Mouse (Mus musculus): ENCODE data around the gene Apoa4. TPM values are rescaled to one million over a fixed set of nuclear protein-coding genes. Genes with fewer than 3 reads are reported as not detected.

The Apoa4 gene
- polyA plus RNA-seq, 1 experiment from 2014 or later = 1,729 TPM

DNA sequence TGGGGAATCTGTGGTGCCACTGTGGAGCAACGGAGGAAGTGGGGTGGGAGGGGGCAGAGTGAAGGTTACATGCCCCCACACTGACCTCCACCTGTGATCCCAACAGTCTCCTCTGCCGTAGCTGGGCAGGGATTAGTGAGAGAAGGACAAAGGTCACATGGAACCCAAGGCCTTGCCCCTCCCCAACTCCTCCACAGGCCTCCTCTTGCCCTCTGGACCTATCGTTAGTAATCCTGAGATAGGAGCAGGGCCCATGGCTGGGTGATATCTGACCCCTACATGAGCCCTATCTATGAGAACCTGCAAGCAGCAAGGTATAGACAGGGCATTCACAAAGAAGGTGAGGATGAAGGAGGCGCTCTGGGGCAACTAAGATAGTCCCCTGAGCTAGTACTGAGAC is 4.8 kb upstream of the Apoa4 start:
- Histone ChIP-seq H3K9ac (ENCODE audit: low read depth, low read length) (peak overlapping the region; percentile 62), H3K4me1 (ENCODE audit: control insufficient read depth, insufficient read depth, low read length) (peaks cover 17% of the 10 kb centered on the region), H3K4me3 (ENCODE audit: low read length) (peak overlapping the region; percentile 30), H3K9me3 (ENCODE audit: control insufficient read depth, low read length) (no peaks in the 10 kb centered on the region), H3K27ac (ENCODE audit: low read length) (peak overlapping the region; percentile 92), H3K27me3 (replicated peaks; ENCODE audit: control insufficient read depth, insufficient read depth, low read length) (no peaks in the 10 kb centered on the region), H3K36me3 (ENCODE audit: control insufficient read depth, insufficient read depth, low read length) (no peaks in the 10 kb centered on the region), H3K4me2 (ENCODE audit: low read depth, low read length) (peak overlapping the region; percentile 44)
- peak; percentile 75 for ATAC-seq
- WGBS = 43% methylated on average over 4 of the region's 4 CpGs

DNA sequence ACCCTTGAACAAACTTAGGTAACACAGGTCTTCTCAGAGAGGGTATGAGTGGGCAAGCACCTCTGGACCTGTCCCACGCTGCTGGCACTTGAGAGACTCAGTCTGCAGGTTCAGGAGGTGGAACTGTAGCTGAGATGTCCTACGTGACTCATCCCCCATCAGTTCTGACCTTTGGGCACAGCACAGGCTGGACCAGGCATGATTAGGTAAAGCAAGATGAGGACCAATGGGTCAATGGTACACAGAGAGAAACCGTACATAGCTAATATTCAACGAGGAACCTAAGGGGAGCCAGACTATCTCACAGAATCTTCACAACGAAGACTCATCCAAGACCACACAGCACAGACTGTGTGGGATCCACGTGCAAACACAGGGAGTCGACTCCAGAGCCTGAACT is 1.6 kb upstream of the Apoa4 start:
- no peaks in the 10 kb centered on the region for H3K36me3 ChIP-seq (ENCODE audit: control insufficient read depth, insufficient read depth, low read length)
- no peaks in the 10 kb centered on the region for H3K9me3 ChIP-seq (ENCODE audit: control insufficient read depth, low read length)
- no peak for ATAC-seq
- H3K4me1 ChIP-seq (ENCODE audit: control insufficient read depth, insufficient read depth, low read length) = peaks cover 32% of the 10 kb centered on the region
- 89% methylated on average over 7 of the region's 7 CpGs for WGBS
- H3K27me3 ChIP-seq (replicated peaks; ENCODE audit: control insufficient read depth, insufficient read depth, low read length) = no peaks in the 10 kb centered on the region
- H3K4me3 ChIP-seq (ENCODE audit: low read length) = no peak overlapping the region
- H3K27ac ChIP-seq (ENCODE audit: low read length) = peak overlapping the region; percentile 43
- H3K4me2 ChIP-seq (ENCODE audit: low read depth, low read length) = no peak overlapping the region
- no peak overlapping the region for H3K9ac ChIP-seq (ENCODE audit: low read depth, low read length)

DNA sequence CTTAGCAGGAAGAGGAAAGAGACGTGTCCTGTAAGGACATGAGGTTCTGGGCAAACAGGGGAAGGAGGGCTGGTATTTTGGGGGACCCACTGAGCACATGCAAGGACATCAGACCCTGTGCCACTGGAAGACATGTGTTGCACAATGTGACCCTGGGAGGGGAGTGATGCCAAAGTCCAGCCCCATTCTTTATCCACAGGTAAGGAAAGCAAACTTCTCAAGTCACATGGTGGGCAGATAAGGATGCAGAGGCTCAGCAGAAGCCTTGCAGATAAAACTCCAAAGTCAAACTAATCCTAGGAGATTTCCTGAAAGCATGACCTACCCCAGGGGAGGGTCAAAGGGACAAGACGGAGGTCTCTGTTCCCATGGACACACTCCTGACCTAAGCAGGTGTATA is 1.3 kb downstream of the Apoa4 start:
- H3K4me3 ChIP-seq (ENCODE audit: low read length) = peak overlapping the region; percentile 38
- H3K4me1 ChIP-seq (ENCODE audit: control insufficient read depth, insufficient read depth, low read length) = peaks cover 27% of the 10 kb centered on the region
- H3K9me3 ChIP-seq (ENCODE audit: control insufficient read depth, low read length) = no peaks in the 10 kb centered on the region
- WGBS = 48% methylated on average over 2 of the region's 2 CpGs
- H3K27me3 ChIP-seq (replicated peaks; ENCODE audit: control insufficient read depth, insufficient read depth, low read length) = no peaks in the 10 kb centered on the region
- ATAC-seq = peak; percentile 55
- H3K4me2 ChIP-seq (ENCODE audit: low read depth, low read length) = peak overlapping the region; percentile 37; the same call in 1 of the 2 replicates
- H3K36me3 ChIP-seq (ENCODE audit: control insufficient read depth, insufficient read depth, low read length) = no peaks in the 10 kb centered on the region
- peak overlapping the region; percentile 62 for H3K9ac ChIP-seq (ENCODE audit: low read depth, low read length)
- H3K27ac ChIP-seq (ENCODE audit: low read length) = peak overlapping the region; percentile 82

DNA sequence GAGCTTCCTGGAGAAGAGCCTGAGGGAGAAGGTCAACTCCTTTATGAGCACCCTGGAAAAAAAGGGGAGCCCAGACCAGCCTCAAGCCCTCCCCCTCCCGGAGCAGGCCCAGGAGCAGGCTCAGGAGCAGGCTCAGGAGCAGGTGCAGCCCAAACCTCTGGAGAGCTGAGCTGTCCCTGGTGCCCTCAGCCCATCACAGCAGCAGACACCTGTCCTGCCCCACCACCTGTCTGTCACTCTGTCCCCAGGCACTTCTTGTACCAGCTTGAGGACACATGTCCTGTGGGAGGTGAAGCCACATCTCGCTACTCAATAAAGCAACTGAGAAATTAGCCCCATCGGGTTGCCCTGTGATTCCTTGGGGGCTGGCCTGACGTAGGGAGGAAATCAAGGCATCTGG is 2.6 kb downstream of the Apoa4 start:
- ATAC-seq = no peak
- peak overlapping the region; percentile 62 for H3K9ac ChIP-seq (ENCODE audit: low read depth, low read length)
- H3K4me2 ChIP-seq (ENCODE audit: low read depth, low read length) = peak overlapping the region; percentile 37
- no peaks in the 10 kb centered on the region for H3K36me3 ChIP-seq (ENCODE audit: control insufficient read depth, insufficient read depth, low read length)
- H3K9me3 ChIP-seq (ENCODE audit: control insufficient read depth, low read length) = no peaks in the 10 kb centered on the region
- peak overlapping the region; percentile 38 for H3K4me3 ChIP-seq (ENCODE audit: low read length)
- peaks cover 25% of the 10 kb centered on the region for H3K4me1 ChIP-seq (ENCODE audit: control insufficient read depth, insufficient read depth, low read length)
- no peaks in the 10 kb centered on the region for H3K27me3 ChIP-seq (replicated peaks; ENCODE audit: control insufficient read depth, insufficient read depth, low read length)
- H3K27ac ChIP-seq (ENCODE audit: low read length) = peak overlapping the region; percentile 82
- 61% methylated on average over 4 of the region's 4 CpGs for WGBS

DNA sequence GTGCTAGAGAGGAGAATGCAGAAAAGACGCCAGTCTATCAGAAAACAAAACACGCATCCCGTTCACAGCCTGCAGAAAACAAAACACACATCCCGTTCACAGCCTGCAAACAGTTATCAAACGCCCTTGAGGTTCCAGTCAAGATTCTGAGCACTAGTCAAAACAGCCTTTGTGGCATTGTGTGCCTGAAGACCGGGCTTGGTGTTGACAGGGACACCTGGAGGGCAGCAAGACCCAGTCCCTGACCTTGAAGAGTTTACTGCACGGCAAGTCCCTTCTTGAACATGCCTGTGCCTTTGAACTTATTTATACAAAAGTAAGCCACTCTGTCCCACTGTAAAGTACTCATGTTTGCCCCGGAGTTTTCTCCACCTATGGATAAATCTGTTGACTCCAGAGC is 3.1 kb downstream of the Apoa4 start:
- Histone ChIP-seq H3K4me2 (ENCODE audit: low read depth, low read length) (peak overlapping the region; percentile 37; the same call in 1 of the 2 replicates), H3K27me3 (replicated peaks; ENCODE audit: control insufficient read depth, insufficient read depth, low read length) (no peaks in the 10 kb centered on the region), H3K27ac (ENCODE audit: low read length) (peak overlapping the region; percentile 0; the same call in 1 of the 2 replicates), H3K9ac (ENCODE audit: low read depth, low read length) (peak overlapping the region; percentile 62), H3K36me3 (ENCODE audit: control insufficient read depth, insufficient read depth, low read length) (no peaks in the 10 kb centered on the region), H3K4me3 (ENCODE audit: low read length) (peak overlapping the region; percentile 38; the same call in 1 of the 2 replicates), H3K9me3 (ENCODE audit: control insufficient read depth, low read length) (no peaks in the 10 kb centered on the region), H3K4me1 (ENCODE audit: control insufficient read depth, insufficient read depth, low read length) (peaks cover 22% of the 10 kb centered on the region)
- 49% methylated on average over 8 of the region's 8 CpGs for WGBS
- ATAC-seq = no peak

DNA sequence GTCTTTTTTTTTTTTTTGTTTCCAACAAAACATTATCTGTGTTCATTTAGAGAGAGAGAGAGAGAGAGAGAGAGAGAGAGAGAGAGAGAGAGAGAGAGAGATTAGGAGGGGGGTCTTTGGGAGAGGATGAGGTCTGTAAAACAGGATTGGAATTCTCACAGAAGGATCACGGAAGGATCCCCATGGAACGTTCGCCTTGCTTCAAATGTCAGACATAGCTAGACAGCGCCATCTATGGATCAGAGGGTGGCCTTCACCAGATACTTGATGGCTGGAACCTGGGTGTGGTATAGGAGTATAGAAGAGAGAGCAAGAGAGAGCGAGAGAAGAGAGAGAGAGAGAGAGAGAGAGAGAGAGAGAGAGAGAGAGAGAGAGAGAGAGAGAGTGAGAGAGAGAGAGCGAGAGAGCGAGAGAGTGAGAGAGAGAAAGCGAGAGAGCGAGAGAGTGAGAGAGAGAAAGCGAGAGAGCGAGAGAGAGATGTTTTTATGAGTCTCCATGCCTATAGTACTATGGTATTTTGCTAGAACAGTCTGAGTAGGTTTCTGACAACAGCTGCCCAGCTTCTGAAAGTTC is 6.3 kb downstream of the Apoa4 start:
- H3K36me3 ChIP-seq (ENCODE audit: control insufficient read depth, insufficient read depth, low read length) = no peaks in the 10 kb centered on the region
- H3K9ac ChIP-seq (ENCODE audit: low read depth, low read length) = no peak overlapping the region
- no peak overlapping the region for H3K4me3 ChIP-seq (ENCODE audit: low read length)
- no peaks in the 10 kb centered on the region for H3K9me3 ChIP-seq (ENCODE audit: control insufficient read depth, low read length)
- peaks cover 17% of the 10 kb centered on the region; the same call in 1 of the 2 replicates for H3K4me1 ChIP-seq (ENCODE audit: control insufficient read depth, insufficient read depth, low read length)
- no peak overlapping the region for H3K27ac ChIP-seq (ENCODE audit: low read length)
- no peaks in the 10 kb centered on the region for H3K27me3 ChIP-seq (replicated peaks; ENCODE audit: control insufficient read depth, insufficient read depth, low read length)
- peak overlapping the region; percentile 37 for H3K4me2 ChIP-seq (ENCODE audit: low read depth, low read length)
- ATAC-seq = no peak
- WGBS = 24% methylated on average over 11 of the region's 11 CpGs

DNA sequence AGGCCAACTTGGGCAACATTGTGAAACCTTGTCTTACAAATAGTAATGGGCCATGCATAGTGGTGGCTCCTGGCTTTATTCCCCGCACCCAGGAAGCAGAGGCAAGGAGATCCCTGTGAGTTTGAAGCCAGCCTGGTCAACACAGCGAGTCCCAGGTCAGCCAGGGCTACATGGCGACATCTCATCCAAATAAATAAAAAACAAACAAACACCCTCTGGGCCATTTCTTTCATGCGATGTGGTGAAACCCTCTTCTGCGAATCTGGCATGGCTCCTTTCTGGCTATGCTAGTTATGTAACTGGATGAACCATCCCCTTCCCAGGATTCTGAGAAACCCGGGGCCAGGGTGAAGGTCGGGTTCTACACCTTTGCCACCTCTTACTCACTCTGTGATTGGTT is 15.7 kb downstream of the Apoa4 start:
- no peak overlapping the region for H3K9ac ChIP-seq (ENCODE audit: low read depth, low read length)
- no peaks in the 10 kb centered on the region for H3K27me3 ChIP-seq (replicated peaks; ENCODE audit: control insufficient read depth, insufficient read depth, low read length)
- H3K4me3 ChIP-seq (ENCODE audit: low read length) = no peak overlapping the region
- H3K4me1 ChIP-seq (ENCODE audit: control insufficient read depth, insufficient read depth, low read length) = no peaks in the 10 kb centered on the region; the same call in 1 of the 2 replicates
- 86% methylated on average over 7 of the region's 7 CpGs for WGBS
- no peak overlapping the region for H3K4me2 ChIP-seq (ENCODE audit: low read depth, low read length)
- no peak overlapping the region for H3K27ac ChIP-seq (ENCODE audit: low read length)
- no peaks in the 10 kb centered on the region for H3K9me3 ChIP-seq (ENCODE audit: control insufficient read depth, low read length)
- no peak for ATAC-seq
- H3K36me3 ChIP-seq (ENCODE audit: control insufficient read depth, insufficient read depth, low read length) = no peaks in the 10 kb centered on the region

DNA sequence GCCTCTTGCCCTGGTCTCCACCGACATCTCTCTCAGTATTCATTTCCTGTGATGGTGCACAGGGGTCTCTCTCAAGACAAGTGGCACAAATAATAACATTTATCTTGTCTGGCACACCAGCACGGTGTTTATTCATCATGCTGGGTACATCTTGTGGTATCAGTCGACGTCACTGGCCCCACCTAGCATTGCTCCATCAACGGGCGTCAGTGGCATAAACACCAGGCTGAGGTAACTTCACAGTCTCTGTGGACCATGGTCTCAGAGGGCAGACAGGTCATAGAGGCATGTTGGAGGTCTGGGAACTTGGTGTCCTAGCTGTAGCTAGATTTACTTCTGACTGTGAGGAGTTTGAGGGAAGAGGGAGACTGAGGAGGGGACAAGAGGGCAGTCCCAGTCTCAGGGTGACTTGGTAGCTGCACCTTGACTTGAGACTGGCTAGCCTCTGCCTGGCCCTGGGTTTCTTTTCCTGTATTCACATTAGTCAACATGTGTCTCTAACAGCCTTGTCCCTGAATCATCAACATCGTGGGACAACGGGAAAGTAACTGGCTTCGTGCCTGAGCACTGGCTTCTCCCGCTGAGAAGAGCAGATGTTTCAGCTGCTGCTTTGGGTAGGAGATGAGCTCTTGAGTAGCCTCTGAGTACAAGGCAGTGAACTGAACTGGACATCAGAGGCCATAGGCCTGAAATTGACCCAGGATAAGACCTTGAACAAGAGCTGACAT is 16.3 kb downstream of the Apoa4 start:
- Histone ChIP-seq H3K27me3 (replicated peaks; ENCODE audit: control insufficient read depth, insufficient read depth, low read length) (no peaks in the 10 kb centered on the region), H3K4me1 (ENCODE audit: control insufficient read depth, insufficient read depth, low read length) (no peaks in the 10 kb centered on the region; the same call in 1 of the 2 replicates), H3K9ac (ENCODE audit: low read depth, low read length) (no peak overlapping the region), H3K9me3 (ENCODE audit: control insufficient read depth, low read length) (no peaks in the 10 kb centered on the region), H3K4me3 (ENCODE audit: low read length) (no peak overlapping the region), H3K27ac (ENCODE audit: low read length) (no peak overlapping the region), H3K4me2 (ENCODE audit: low read depth, low read length) (no peak overlapping the region), H3K36me3 (ENCODE audit: control insufficient read depth, insufficient read depth, low read length) (no peaks in the 10 kb centered on the region)
- ATAC-seq = no peak
- 74% methylated on average over 10 of the region's 10 CpGs for WGBS

DNA sequence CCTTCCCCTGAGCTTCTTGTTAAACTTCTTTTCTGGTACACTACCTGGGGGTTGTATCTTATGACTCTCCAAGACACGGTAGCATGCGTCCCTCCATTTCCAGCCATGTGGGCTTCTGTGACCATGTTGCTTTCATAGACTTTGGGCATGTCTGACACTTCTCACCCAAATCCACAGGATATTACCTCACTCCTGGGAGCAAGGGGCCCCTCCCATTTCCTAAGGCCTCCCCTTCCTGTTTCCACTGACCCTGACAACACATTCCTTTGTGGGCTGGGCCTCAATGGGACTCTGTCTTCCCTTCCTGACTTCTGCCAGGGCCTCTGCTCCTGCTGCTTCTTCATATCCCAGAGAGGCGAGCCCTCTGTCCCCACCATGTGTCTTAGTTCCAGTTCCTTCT is 17.1 kb downstream of the Apoa4 start:
- Histone ChIP-seq H3K9ac (ENCODE audit: low read depth, low read length) (0 out of 2 replicates have a peak overlapping the region, but pooled peaks have one; percentile 19), H3K27me3 (replicated peaks; ENCODE audit: control insufficient read depth, insufficient read depth, low read length) (no peaks in the 10 kb centered on the region), H3K36me3 (ENCODE audit: control insufficient read depth, insufficient read depth, low read length) (no peaks in the 10 kb centered on the region), H3K27ac (ENCODE audit: low read length) (no peak overlapping the region), H3K4me1 (ENCODE audit: control insufficient read depth, insufficient read depth, low read length) (no peaks in the 10 kb centered on the region; the same call in 1 of the 2 replicates), H3K4me2 (ENCODE audit: low read depth, low read length) (no peak overlapping the region), H3K9me3 (ENCODE audit: control insufficient read depth, low read length) (no peaks in the 10 kb centered on the region), H3K4me3 (ENCODE audit: low read length) (no peak overlapping the region)
- WGBS = 90% methylated on average over 3 of the region's 3 CpGs
- ATAC-seq = no peak
